Mouse (Mus musculus) embryonic facial prominence, embryonic 11.5 days (tissue): ENCODE measurements around the gene Hoxa13. TPM values are rescaled to one million over a fixed set of nuclear protein-coding genes. Genes with fewer than 3 reads are reported as not detected.

Experiments used
- ATAC-seq: fragments of 200-750 bp; cut with Nextera tagmentation; replicated peaks from 2 replicates; pipeline ENCODE4 v1.8.0; 2017; ENCODE audit warnings: low read depth; ENCODE audit not compliant: insufficient number of reproducible peaks, low FRiP score, low TSS enrichment
- DNase-seq: peaks from one replicate; pipeline ENCODE4 v3.0.0-alpha.2; 2015; ENCODE audit warnings: low spot score
- H3K27ac ChIP-seq: fragments of 300-500 bp; sonication (generic); replicated peaks from 2 replicates; pipeline ENCODE4 v1.5.1; 2014; ENCODE audit warnings: mild to moderate bottlenecking, low read depth, low read length, control low read depth
- H3K27me3 ChIP-seq: fragments of 300-500 bp; sonication (generic); 2 replicates; pipeline ENCODE4 v1.6.1; 2014; ENCODE audit warnings: mild to moderate bottlenecking, low read length, moderate library complexity, mixed read lengths; ENCODE audit not compliant: control insufficient read depth, insufficient read depth
- H3K36me3 ChIP-seq: fragments of 300-500 bp; sonication (generic); replicated peaks from 2 replicates; pipeline ENCODE4 v1.6.1; 2014; ENCODE audit warnings: low read depth, mild to moderate bottlenecking, low read length, moderate library complexity, mixed read lengths; ENCODE audit not compliant: control insufficient read depth, insufficient read depth
- H3K4me1 ChIP-seq: fragments of 300-500 bp; sonication (generic); 2 replicates; pipeline ENCODE4 v1.6.1; 2014; ENCODE audit warnings: low read length, mixed read lengths; ENCODE audit not compliant: control insufficient read depth, insufficient read depth
- H3K4me2 ChIP-seq: fragments of 300-500 bp; sonication (generic); 2 replicates; pipeline ENCODE4 v1.6.1; 2014; ENCODE audit warnings: low read depth, mild to moderate bottlenecking, control low read depth, low read length, moderate library complexity
- H3K4me3 ChIP-seq: fragments of 300-500 bp; sonication (generic); 2 replicates; pipeline ENCODE4 v1.5.1; 2014; ENCODE audit warnings: low read depth, low read length, control low read depth
- H3K9ac ChIP-seq: fragments of 300-500 bp; sonication (generic); replicated peaks from 2 replicates; pipeline ENCODE4 v1.6.1; 2014; ENCODE audit warnings: mild to moderate bottlenecking, control low read depth, low read length
- H3K9me3 ChIP-seq: fragments of 300-500 bp; sonication (generic); replicated peaks from 2 replicates; pipeline ENCODE4 v1.6.1; 2016; ENCODE audit warnings: mild to moderate bottlenecking, low read length, inconsistent platforms, mixed read lengths; ENCODE audit not compliant: control insufficient read depth
- WGBS: fragments of 180-500 bp; shearing (Covaris S2); extraction: QIAGEN DNeasy Blood & Tissue Kit; methylation state at CpG from one replicate; pipeline ENCODE4 v1.1.7; 2014; 5-methylcytosine and 5-hydroxymethylcytosine counted together
- polyA plus RNA-seq: library from polyadenylated mRNA; unstranded; fragments of >200 nt; fragmentation: Nextera tagmentation; extraction: Ambion mirVana; gene quantifications from 2 replicates; pipeline ENCODE4 v1.2.1, GENCODE M21; 2014

Gene Hoxa13
- polyA plus RNA-seq, 1 experiment from 2014 or later = not detected

GRCm38 (mm10) chr6:52217895-52218642, 42.6 kb downstream of the Hoxa13 start:
- H3K27me3 ChIP-seq = peaks cover 94% of the 10 kb centered on the region
- no peak overlapping the region for H3K9ac ChIP-seq
- H3K4me1 ChIP-seq = no peaks in the 10 kb centered on the region; the same call in 1 of the 2 replicates
- peak overlapping the region; percentile 14; the same call in 1 of the 2 replicates for H3K4me3 ChIP-seq
- 3% methylated on average over 23 of the region's 23 CpGs for WGBS
- no peak for DNase-seq
- no peak for ATAC-seq
- no peaks in the 10 kb centered on the region for H3K9me3 ChIP-seq
- no peaks in the 10 kb centered on the region for H3K36me3 ChIP-seq
- no peak overlapping the region for H3K27ac ChIP-seq
- H3K4me2 ChIP-seq = no peak overlapping the region; the same call in 1 of the 2 replicates

- DNase-seq = peak; percentile 76
- under 1% methylated on average over 25 of the region's 25 CpGs for WGBS
- no peaks in the 10 kb centered on the region for H3K9me3 ChIP-seq
- H3K36me3 ChIP-seq = no peaks in the 10 kb centered on the region
- no peak overlapping the region for H3K27ac ChIP-seq
- H3K9ac ChIP-seq = no peak overlapping the region
- H3K4me3 ChIP-seq = peak overlapping the region; percentile 14; the same call in 1 of the 2 replicates
- H3K4me1 ChIP-seq = no peaks in the 10 kb centered on the region; the same call in 1 of the 2 replicates
- peaks cover 94% of the 10 kb centered on the region for H3K27me3 ChIP-seq
- peak overlapping the region; percentile 31 for H3K4me2 ChIP-seq
- no peak for ATAC-seq
These were observed 43.3 kb downstream of the Hoxa13 start for GRCm38 (mm10) chr6:52217459-52217768.

- H3K4me2 ChIP-seq = peak overlapping the region; percentile 31
- ATAC-seq (no peak), DNase-seq (no peak)
- no peaks in the 10 kb centered on the region; the same call in 1 of the 2 replicates for H3K4me1 ChIP-seq
- H3K27ac ChIP-seq = no peak overlapping the region
- no peaks in the 10 kb centered on the region for H3K36me3 ChIP-seq
- no peak overlapping the region for H3K9ac ChIP-seq
- H3K4me3 ChIP-seq = peak overlapping the region; percentile 14
- peaks cover 94% of the 10 kb centered on the region for H3K27me3 ChIP-seq
- H3K9me3 ChIP-seq = no peaks in the 10 kb centered on the region
- 3% methylated on average over 60 of the region's 60 CpGs for WGBS
These were observed 43.8 kb downstream of the Hoxa13 start for GRCm38 (mm10) chr6:52216691-52217458.

GRCm38 (mm10) chr6:52215771-52216535, 44.7 kb downstream of the Hoxa13 start:
- H3K4me3 ChIP-seq = no peak overlapping the region
- H3K4me1 ChIP-seq = no peaks in the 10 kb centered on the region; the same call in 1 of the 2 replicates
- ATAC-seq (no peak), DNase-seq (no peak)
- H3K27ac ChIP-seq = no peak overlapping the region
- no peak overlapping the region for H3K4me2 ChIP-seq
- no peaks in the 10 kb centered on the region for H3K36me3 ChIP-seq
- WGBS = 2% methylated on average over 30 of the region's 30 CpGs
- H3K27me3 ChIP-seq = peaks cover 96% of the 10 kb centered on the region
- H3K9ac ChIP-seq = no peak overlapping the region
- H3K9me3 ChIP-seq = no peaks in the 10 kb centered on the region

GRCm38 (mm10) chr6:52215070-52215469, 45.6 kb downstream of the Hoxa13 start:
- H3K9ac ChIP-seq = no peak overlapping the region
- 21% methylated on average over 3 of the region's 3 CpGs for WGBS
- peaks cover 95% of the 10 kb centered on the region for H3K27me3 ChIP-seq
- H3K4me3 ChIP-seq = no peak overlapping the region
- no peaks in the 10 kb centered on the region for H3K36me3 ChIP-seq
- DNase-seq (no peak), ATAC-seq (no peak)
- H3K9me3 ChIP-seq = no peaks in the 10 kb centered on the region
- no peak overlapping the region for H3K27ac ChIP-seq
- H3K4me2 ChIP-seq = no peak overlapping the region
- H3K4me1 ChIP-seq = no peaks in the 10 kb centered on the region; the same call in 1 of the 2 replicates

- no peak for ATAC-seq
- H3K4me2 ChIP-seq = no peak overlapping the region
- peaks cover 96% of the 10 kb centered on the region for H3K27me3 ChIP-seq
- no peaks in the 10 kb centered on the region for H3K36me3 ChIP-seq
- no peak overlapping the region for H3K9ac ChIP-seq
- WGBS = 14% methylated on average over 5 of the region's 5 CpGs
- DNase-seq = no peak
- no peaks in the 10 kb centered on the region; the same call in 1 of the 2 replicates for H3K4me1 ChIP-seq
- no peak overlapping the region for H3K27ac ChIP-seq
- H3K4me3 ChIP-seq = no peak overlapping the region
- no peaks in the 10 kb centered on the region for H3K9me3 ChIP-seq
These were observed 46.4 kb downstream of the Hoxa13 start for GRCm38 (mm10) chr6:52214271-52214670.

- H3K4me2 ChIP-seq = no peak within 1 kb of the TSS
- H3K27me3 ChIP-seq = peaks cover 95% of the 10 kb centered on the region
- no peak within 1 kb of the TSS for H3K27ac ChIP-seq
- no peaks in the 10 kb centered on the region for H3K36me3 ChIP-seq
- DNase-seq (no peak), ATAC-seq (no peak)
- no peaks in the 10 kb centered on the region for H3K9me3 ChIP-seq
- WGBS = 2% methylated on average over 38 of the region's 38 CpGs
- H3K4me3 ChIP-seq = no peak within 1 kb of the TSS
- H3K9ac ChIP-seq = no peak within 1 kb of the TSS
- H3K4me1 ChIP-seq = no peaks in the 10 kb centered on the region; the same call in 1 of the 2 replicates
These were observed 47.3 kb downstream of the Hoxa13 start, which contains the start of the genes Hoxa3 and Gm28308 for GRCm38 (mm10) chr6:52213119-52213986. Gene Hoxa3 (minus strand): TSS chr6:52213336. Gene Gm28308 (minus strand): TSS chr6:52213339.
